Mouse (Mus musculus) hindbrain, embryonic 13.5 days (tissue): Measurements from ENCODE around the gene Lcorl. TPM values are rescaled to one million over a fixed set of nuclear protein-coding genes. Genes with fewer than 3 reads are reported as not detected.

ENCODE experiments used
- ATAC-seq: fragments of 200-750 bp; cut with Nextera tagmentation; 2 replicates; pipeline ENCODE4 v1.8.0; 2017; ENCODE audit warnings: moderate TSS enrichment; ENCODE audit not compliant: low FRiP score
- H3K27ac ChIP-seq: fragments of 300-500 bp; sonication (generic); 2 replicates; pipeline ENCODE4 v1.5.1; 2015; ENCODE audit warnings: inconsistent platforms, mild to moderate bottlenecking, moderate library complexity
- H3K27me3 ChIP-seq: fragments of 300-500 bp; sonication (generic); 2 replicates; pipeline ENCODE4 v1.6.1; 2015; ENCODE audit warnings: mild to moderate bottlenecking, inconsistent platforms
- H3K36me3 ChIP-seq: fragments of 300-500 bp; sonication (generic); 2 replicates; pipeline ENCODE4 v1.6.1; 2015; ENCODE audit warnings: mild to moderate bottlenecking, inconsistent platforms
- H3K4me1 ChIP-seq: fragments of 300-500 bp; sonication (generic); replicated peaks from 2 replicates; pipeline ENCODE4 v1.6.1; 2015; ENCODE audit warnings: inconsistent platforms
- H3K4me2 ChIP-seq: fragments of 300-500 bp; sonication (generic); 2 replicates; pipeline ENCODE4 v1.6.1; 2015; ENCODE audit warnings: inconsistent platforms, mild to moderate bottlenecking, moderate library complexity
- H3K4me3 ChIP-seq: fragments of 300-500 bp; sonication (generic); 2 replicates; pipeline ENCODE4 v1.5.1; 2015; ENCODE audit warnings: mild to moderate bottlenecking, inconsistent platforms
- H3K9ac ChIP-seq: fragments of 300-500 bp; sonication (generic); 2 replicates; pipeline ENCODE4 v1.6.1; 2015; ENCODE audit warnings: mild to moderate bottlenecking, inconsistent platforms
- H3K9me3 ChIP-seq: fragments of 300-500 bp; sonication (generic); 2 replicates; pipeline ENCODE4 v1.6.1; 2016; ENCODE audit warnings: inconsistent platforms
- WGBS: fragments of 180-500 bp; shearing (Covaris S2); methylation state at CpG from one replicate; pipeline ENCODE4 v1.1.7; 2015; 5-methylcytosine and 5-hydroxymethylcytosine counted together
- polyA plus RNA-seq: library from polyadenylated mRNA; unstranded; fragments of >200 nt; fragmentation: Nextera tagmentation; extraction: Ambion mirVana; gene quantifications from 2 replicates; pipeline ENCODE4 v1.2.1, GENCODE M21; 2015

The Lcorl gene
- polyA plus RNA-seq, 1 experiment from 2014 or later, result 57.5 TPM

- Histone ChIP-seq H3K4me2 (no peak overlapping the region), H3K27me3 (no peaks in the 10 kb centered on the region), H3K4me1 (no peaks in the 10 kb centered on the region), H3K9ac (no peak overlapping the region), H3K27ac (no peak overlapping the region), H3K4me3 (no peak overlapping the region), H3K36me3 (no peaks in the 10 kb centered on the region), H3K9me3 (no peaks in the 10 kb centered on the region)
- no peak for ATAC-seq
- WGBS, result 85% methylated on average over 4 of the region's 4 CpGs
These were observed 168.3 kb downstream of the Lcorl start for GRCm38 (mm10) chr5:45689152-45689551.

GRCm38 (mm10) chr5:45686223-45686622 lies 171.2 kb downstream of the Lcorl start:
- no peaks in the 10 kb centered on the region for H3K27me3 ChIP-seq
- ATAC-seq, result no peak
- no peak overlapping the region for H3K4me2 ChIP-seq
- H3K4me1 ChIP-seq, result no peaks in the 10 kb centered on the region
- H3K36me3 ChIP-seq, result no peaks in the 10 kb centered on the region
- H3K9me3 ChIP-seq, result no peaks in the 10 kb centered on the region
- WGBS, result 96% methylated on average over 3 of the region's 3 CpGs
- no peak overlapping the region for H3K9ac ChIP-seq
- no peak overlapping the region for H3K27ac ChIP-seq
- H3K4me3 ChIP-seq, result no peak overlapping the region

GRCm38 (mm10) chr5:45685243-45685642 lies 172.2 kb downstream of the Lcorl start:
- no peaks in the 10 kb centered on the region for H3K4me1 ChIP-seq
- H3K9ac ChIP-seq, result no peak overlapping the region
- H3K27me3 ChIP-seq, result no peaks in the 10 kb centered on the region
- no peak for ATAC-seq
- H3K9me3 ChIP-seq, result no peaks in the 10 kb centered on the region
- WGBS, result 100% methylated on average over 2 of the region's 2 CpGs
- no peaks in the 10 kb centered on the region for H3K36me3 ChIP-seq
- H3K4me2 ChIP-seq, result no peak overlapping the region
- H3K4me3 ChIP-seq, result no peak overlapping the region
- H3K27ac ChIP-seq, result no peak overlapping the region

GRCm38 (mm10) chr5:45683388-45683787 lies 174.0 kb downstream of the Lcorl start:
- Histone ChIP-seq H3K36me3 (no peaks in the 10 kb centered on the region), H3K9ac (no peak overlapping the region), H3K4me3 (no peak overlapping the region), H3K27me3 (no peaks in the 10 kb centered on the region), H3K27ac (no peak overlapping the region), H3K9me3 (no peaks in the 10 kb centered on the region), H3K4me2 (no peak overlapping the region), H3K4me1 (no peaks in the 10 kb centered on the region)
- no peak for ATAC-seq
- WGBS, result 89% methylated on average over 1 of the region's 1 CpGs

- no peak for ATAC-seq
- no peak overlapping the region for H3K9ac ChIP-seq
- H3K27me3 ChIP-seq, result no peaks in the 10 kb centered on the region
- H3K27ac ChIP-seq, result no peak overlapping the region
- H3K4me2 ChIP-seq, result no peak overlapping the region
- H3K9me3 ChIP-seq, result no peaks in the 10 kb centered on the region
- H3K4me3 ChIP-seq, result no peak overlapping the region
- no peaks in the 10 kb centered on the region for H3K4me1 ChIP-seq
- H3K36me3 ChIP-seq, result no peaks in the 10 kb centered on the region
These were observed 177.5 kb downstream of the Lcorl start for GRCm38 (mm10) chr5:45679955-45680354.

- H3K9ac ChIP-seq, result no peak overlapping the region
- H3K9me3 ChIP-seq, result no peaks in the 10 kb centered on the region
- H3K27me3 ChIP-seq, result no peaks in the 10 kb centered on the region
- ATAC-seq, result no peak
- no peaks in the 10 kb centered on the region for H3K4me1 ChIP-seq
- 92% methylated on average over 4 of the region's 4 CpGs for WGBS
- H3K4me3 ChIP-seq, result no peak overlapping the region
- no peaks in the 10 kb centered on the region for H3K36me3 ChIP-seq
- H3K4me2 ChIP-seq, result no peak overlapping the region
- H3K27ac ChIP-seq, result no peak overlapping the region
These were observed 179.8 kb downstream of the Lcorl start for GRCm38 (mm10) chr5:45677639-45678038.

GRCm38 (mm10) chr5:45675032-45675431 lies 182.4 kb downstream of the Lcorl start:
- peaks cover 5% of the 10 kb centered on the region for H3K4me1 ChIP-seq
- H3K4me3 ChIP-seq, result no peak overlapping the region
- no peak overlapping the region for H3K9ac ChIP-seq
- ATAC-seq, result no peak
- no peaks in the 10 kb centered on the region for H3K27me3 ChIP-seq
- no peaks in the 10 kb centered on the region for H3K9me3 ChIP-seq
- no peaks in the 10 kb centered on the region for H3K36me3 ChIP-seq
- WGBS, result 88% methylated on average over 1 of the region's 1 CpGs
- H3K4me2 ChIP-seq, result no peak overlapping the region
- H3K27ac ChIP-seq, result no peak overlapping the region

- Histone ChIP-seq H3K9ac (no peak overlapping the region), H3K27ac (no peak overlapping the region), H3K9me3 (no peaks in the 10 kb centered on the region), H3K4me2 (peak overlapping the region; percentile 96), H3K27me3 (no peaks in the 10 kb centered on the region), H3K36me3 (no peaks in the 10 kb centered on the region), H3K4me1 (peaks cover 11% of the 10 kb centered on the region), H3K4me3 (peak overlapping the region; percentile 68; the same call in 1 of the 2 replicates)
- WGBS, result 59% methylated on average over 5 of the region's 5 CpGs
- no peak for ATAC-seq
These were observed 186.4 kb downstream of the Lcorl start for GRCm38 (mm10) chr5:45670894-45671494.

GRCm38 (mm10) chr5:45670280-45670670 lies 187.1 kb downstream of the Lcorl start:
- peak overlapping the region; percentile 96 for H3K4me2 ChIP-seq
- H3K27ac ChIP-seq, result peak overlapping the region; percentile 3; the same call in 1 of the 2 replicates
- ATAC-seq, result no peak; the same call in 1 of the 2 replicates
- H3K27me3 ChIP-seq, result no peaks in the 10 kb centered on the region
- no peaks in the 10 kb centered on the region for H3K36me3 ChIP-seq
- H3K9me3 ChIP-seq, result no peaks in the 10 kb centered on the region
- H3K4me3 ChIP-seq, result peak overlapping the region; percentile 68
- WGBS, result under 1% methylated on average over 13 of the region's 13 CpGs
- peaks cover 11% of the 10 kb centered on the region for H3K4me1 ChIP-seq
- H3K9ac ChIP-seq, result peak overlapping the region; percentile 72

GRCm38 (mm10) chr5:45669598-45670279 lies 187.7 kb downstream of the Lcorl start, which contains the start of gene Ncapg:
Gene Ncapg (plus strand): TSS chr5:45669919.
- no peaks in the 10 kb centered on the region for H3K9me3 ChIP-seq
- H3K27ac ChIP-seq, result peak within 1 kb of the TSS; percentile 78
- H3K27me3 ChIP-seq, result no peaks in the 10 kb centered on the region
- H3K4me1 ChIP-seq, result peaks cover 11% of the 10 kb centered on the region
- H3K9ac ChIP-seq, result peak within 1 kb of the TSS; percentile 80
- peak within 1 kb of the TSS; percentile 96 for H3K4me2 ChIP-seq
- H3K4me3 ChIP-seq, result peak within 1 kb of the TSS; percentile 68
- H3K36me3 ChIP-seq, result no peaks in the 10 kb centered on the region
- ATAC-seq, result peak; percentile 100
- under 1% methylated on average over 66 of the region's 66 CpGs for WGBS

GRCm38 (mm10) chr5:45669234-45669597 lies 188.2 kb downstream of the Lcorl start:
- H3K4me3 ChIP-seq, result peak overlapping the region; percentile 68
- no peaks in the 10 kb centered on the region for H3K9me3 ChIP-seq
- H3K9ac ChIP-seq, result peak overlapping the region; percentile 80
- no peaks in the 10 kb centered on the region for H3K36me3 ChIP-seq
- no peaks in the 10 kb centered on the region for H3K27me3 ChIP-seq
- H3K4me2 ChIP-seq, result peak overlapping the region; percentile 65
- under 1% methylated on average over 27 of the region's 27 CpGs for WGBS
- peak overlapping the region; percentile 78 for H3K27ac ChIP-seq
- ATAC-seq, result peak; percentile 82
- peaks cover 11% of the 10 kb centered on the region for H3K4me1 ChIP-seq

- Histone ChIP-seq H3K4me1 (peaks cover 11% of the 10 kb centered on the region), H3K4me2 (peak overlapping the region; percentile 65), H3K27me3 (no peaks in the 10 kb centered on the region), H3K36me3 (no peaks in the 10 kb centered on the region), H3K9ac (peak overlapping the region; percentile 80), H3K27ac (peak overlapping the region; percentile 78; the same call in 1 of the 2 replicates), H3K4me3 (peak overlapping the region; percentile 68), H3K9me3 (no peaks in the 10 kb centered on the region)
- no peak; the same call in none of the 2 replicates for ATAC-seq
- under 1% methylated on average over 3 of the region's 3 CpGs for WGBS
These were observed 188.6 kb downstream of the Lcorl start for GRCm38 (mm10) chr5:45668831-45669230.

GRCm38 (mm10) chr5:45668324-45668723 lies 189.1 kb downstream of the Lcorl start:
- Histone ChIP-seq H3K36me3 (no peaks in the 10 kb centered on the region), H3K9me3 (no peaks in the 10 kb centered on the region), H3K4me3 (no peak overlapping the region), H3K27me3 (no peaks in the 10 kb centered on the region), H3K4me2 (peak overlapping the region; percentile 65; the same call in 1 of the 2 replicates), H3K27ac (no peak overlapping the region), H3K4me1 (peaks cover 11% of the 10 kb centered on the region), H3K9ac (no peak overlapping the region)
- no peak for ATAC-seq
- 23% methylated on average over 3 of the region's 3 CpGs for WGBS
